Mouse (Mus musculus): Measurements from ENCODE around the gene Sema3g. TPM values are rescaled to one million over a fixed set of nuclear protein-coding genes. Genes with fewer than 3 reads are reported as not detected.
A peak's percentile ranks its signal among the peaks of the same experiment; 100 is the strongest.

The Sema3g gene
- polyA plus RNA-seq, 1 experiment: 2.1 TPM

GRCm38 (mm10) chr14:31252091-31252490, 34.4 kb downstream of the Sema3g start:
- H3K27ac ChIP-seq (ENCODE audit: insufficient read depth, low read depth, low read length): no peak overlapping the region
- no peaks in the 10 kb centered on the region; the same call in 1 of the 2 replicates for H3K4me1 ChIP-seq (ENCODE audit: control insufficient read depth, insufficient read depth, insufficient read length, low read length)
- no peaks in the 10 kb centered on the region for H3K27me3 ChIP-seq (ENCODE audit: control insufficient read depth, insufficient read depth, low read length)
- WGBS: 79% methylated on average over 5 of the region's 5 CpGs
- peaks cover 31% of the 10 kb centered on the region for H3K36me3 ChIP-seq (ENCODE audit: control insufficient read depth, insufficient read depth, low read length)
- TF ChIP-seq CTCF (IDR thresholded peaks at IDR 0.05; ENCODE audit: extremely low read depth, insufficient read length, insufficient replicate concordance, low read depth, low read length) (no peak), POLR2A (IDR thresholded peaks at IDR 0.05; ENCODE audit: low read depth, low read length) (no peak)
- peak overlapping the region; percentile 78 for H3K4me3 ChIP-seq (ENCODE audit: low read depth, low read length)

GRCm38 (mm10) chr14:31258476-31259050, 40.9 kb downstream of the Sema3g start:
- TF ChIP-seq POLR2A (IDR thresholded peaks at IDR 0.05; ENCODE audit: low read depth, low read length) (no peak), CTCF (IDR thresholded peaks at IDR 0.05; ENCODE audit: extremely low read depth, insufficient read length, insufficient replicate concordance, low read depth, low read length) (no peak)
- H3K36me3 ChIP-seq (ENCODE audit: control insufficient read depth, insufficient read depth, low read length): peaks cover 63% of the 10 kb centered on the region
- no peak overlapping the region for H3K27ac ChIP-seq (ENCODE audit: insufficient read depth, low read depth, low read length)
- no peak overlapping the region for H3K4me3 ChIP-seq (ENCODE audit: low read depth, low read length)
- no peaks in the 10 kb centered on the region for H3K4me1 ChIP-seq (ENCODE audit: control insufficient read depth, insufficient read depth, insufficient read length, low read length)
- H3K27me3 ChIP-seq (ENCODE audit: control insufficient read depth, insufficient read depth, low read length): no peaks in the 10 kb centered on the region
- WGBS: 92% methylated on average over 14 of the region's 14 CpGs

GRCm38 (mm10) chr14:31260374-31260773, 42.7 kb downstream of the Sema3g start:
- WGBS: 85% methylated on average over 4 of the region's 4 CpGs
- TF ChIP-seq POLR2A (IDR thresholded peaks at IDR 0.05; ENCODE audit: low read depth, low read length) (no peak), CTCF (IDR thresholded peaks at IDR 0.05; ENCODE audit: extremely low read depth, insufficient read length, insufficient replicate concordance, low read depth, low read length) (no peak)
- peaks cover 48% of the 10 kb centered on the region for H3K36me3 ChIP-seq (ENCODE audit: control insufficient read depth, insufficient read depth, low read length)

GRCm38 (mm10) chr14:31260932-31261331, 43.3 kb downstream of the Sema3g start:
- no peak for TF ChIP-seq CTCF (IDR thresholded peaks at IDR 0.05; ENCODE audit: extremely low read depth, insufficient read length, insufficient replicate concordance, low read depth, low read length)
- TF ChIP-seq POLR2A (IDR thresholded peaks at IDR 0.05; ENCODE audit: low read depth, low read length): no peak
- peaks cover 43% of the 10 kb centered on the region for H3K36me3 ChIP-seq (ENCODE audit: control insufficient read depth, insufficient read depth, low read length)
- 91% methylated on average over 9 of the region's 9 CpGs for WGBS
- no peaks in the 10 kb centered on the region for H3K27me3 ChIP-seq (ENCODE audit: control insufficient read depth, insufficient read depth, low read length)
- no peak overlapping the region for H3K27ac ChIP-seq (ENCODE audit: insufficient read depth, low read depth, low read length)
- H3K4me1 ChIP-seq (ENCODE audit: control insufficient read depth, insufficient read depth, insufficient read length, low read length): no peaks in the 10 kb centered on the region
- H3K4me3 ChIP-seq (ENCODE audit: low read depth, low read length): no peak overlapping the region

More at GRCm38 (mm10) chr14:31260374-31260773, 42.7 kb downstream of the Sema3g start:
- no peaks in the 10 kb centered on the region for H3K4me1 ChIP-seq (ENCODE audit: control insufficient read depth, insufficient read depth, insufficient read length, low read length)
- no peak overlapping the region for H3K27ac ChIP-seq (ENCODE audit: insufficient read depth, low read depth, low read length)
- no peak overlapping the region for H3K4me3 ChIP-seq (ENCODE audit: low read depth, low read length)
- H3K27me3 ChIP-seq (ENCODE audit: control insufficient read depth, insufficient read depth, low read length): no peaks in the 10 kb centered on the region

- Histone ChIP-seq H3K4me3 (ENCODE audit: low read depth, low read length) (no peak overlapping the region), H3K36me3 (ENCODE audit: control insufficient read depth, insufficient read depth, low read length) (no peaks in the 10 kb centered on the region), H3K27me3 (ENCODE audit: control insufficient read depth, insufficient read depth, low read length) (no peaks in the 10 kb centered on the region), H3K4me1 (ENCODE audit: control insufficient read depth, insufficient read depth, insufficient read length, low read length) (no peaks in the 10 kb centered on the region), H3K27ac (ENCODE audit: insufficient read depth, low read depth, low read length) (no peak overlapping the region)
- WGBS: 90% methylated on average over 11 of the region's 11 CpGs
- no peak for TF ChIP-seq CTCF (IDR thresholded peaks at IDR 0.05; ENCODE audit: extremely low read depth, insufficient read length, insufficient replicate concordance, low read depth, low read length)
- no peak for TF ChIP-seq POLR2A (IDR thresholded peaks at IDR 0.05; ENCODE audit: low read depth, low read length)
Measured at GRCm38 (mm10) chr14:31267649-31268048, 50.0 kb downstream of the Sema3g start.

GRCm38 (mm10) chr14:31268301-31269001, 50.8 kb downstream of the Sema3g start:
- TF ChIP-seq POLR2A (IDR thresholded peaks at IDR 0.05; ENCODE audit: low read depth, low read length) (no peak), CTCF (IDR thresholded peaks at IDR 0.05; ENCODE audit: extremely low read depth, insufficient read length, insufficient replicate concordance, low read depth, low read length) (no peak)
- no peaks in the 10 kb centered on the region for H3K36me3 ChIP-seq (ENCODE audit: control insufficient read depth, insufficient read depth, low read length)

GRCm38 (mm10) chr14:31269456-31270100, 51.9 kb downstream of the Sema3g start:
- peak overlapping the region; percentile 17; the same call in 1 of the 2 replicates for H3K4me3 ChIP-seq (ENCODE audit: low read depth, low read length)
- no peaks in the 10 kb centered on the region for H3K36me3 ChIP-seq (ENCODE audit: control insufficient read depth, insufficient read depth, low read length)
- TF ChIP-seq POLR2A (IDR thresholded peaks at IDR 0.05; ENCODE audit: low read depth, low read length) (no peak), CTCF (IDR thresholded peaks at IDR 0.05; ENCODE audit: extremely low read depth, insufficient read length, insufficient replicate concordance, low read depth, low read length) (no peak)
- H3K27me3 ChIP-seq (ENCODE audit: control insufficient read depth, insufficient read depth, low read length): no peaks in the 10 kb centered on the region
- whole genome bisulfite sequencing: 20% methylated on average over 28 of the region's 28 CpGs
- H3K4me1 ChIP-seq (ENCODE audit: control insufficient read depth, insufficient read depth, insufficient read length, low read length): no peaks in the 10 kb centered on the region
- H3K27ac ChIP-seq (ENCODE audit: insufficient read depth, low read depth, low read length): no peak overlapping the region

More at GRCm38 (mm10) chr14:31268301-31269001, 50.8 kb downstream of the Sema3g start:
- H3K4me3 ChIP-seq (ENCODE audit: low read depth, low read length): no peak overlapping the region
- no peaks in the 10 kb centered on the region for H3K27me3 ChIP-seq (ENCODE audit: control insufficient read depth, insufficient read depth, low read length)
- WGBS: 66% methylated on average over 9 of the region's 9 CpGs
- no peak overlapping the region for H3K27ac ChIP-seq (ENCODE audit: insufficient read depth, low read depth, low read length)
- no peaks in the 10 kb centered on the region for H3K4me1 ChIP-seq (ENCODE audit: control insufficient read depth, insufficient read depth, insufficient read length, low read length)

All from small intestine, adult 2 months (tissue).